9 mouse cellular contexts compared by ENCODE assay signal in genomic region chr4:149958566-149958965, GRCm38 (mm10). TPM values are rescaled to one million over a fixed set of nuclear protein-coding genes. Genes with fewer than 3 reads are reported as not detected.
DNase-seq lines count a peak whose midpoint lies in the region; ATAC-seq and TF ChIP-seq lines count a peak whose summit lies in the region.
"Had no signal": no experiment of that assay in that cellular context is flagged by ENCODE, and none has a peak within 500 bp of the region (broad histone marks: within the 10 kb centered on the region; RNA-seq: fewer than 3 reads in every experiment).

No protein-coding gene starts in this region.

- no peak overlapping the region for H3K4me2 ChIP-seq in stomach, postnatal 0 days (replicated peaks; ENCODE audit: low read depth)
- H3K4me2 ChIP-seq: lung, embryonic 15.5 days had no signal

- H3K27ac ChIP-seq in ES-Bruce4 (ENCODE audit: insufficient read depth, low read length) = no peak overlapping the region
- H3K27ac ChIP-seq in stomach, postnatal 0 days (replicated peaks) = no peak overlapping the region
- H3K27ac ChIP-seq: lung, embryonic 15.5 days had no signal

- peak overlapping the region; percentile 41; the same call in 1 of the 2 replicates for H3K9ac ChIP-seq in ES-Bruce4 (ENCODE audit: low read depth, poor library complexity, severe bottlenecking)
- H3K9ac ChIP-seq in stomach, postnatal 0 days (ENCODE audit: low read length) = no peak overlapping the region
- H3K9ac ChIP-seq: lung, embryonic 15.5 days had no signal

- H3K4me1 ChIP-seq in ES-Bruce4 (ENCODE audit: control insufficient read depth, insufficient read depth, low read length) = peaks cover 1% of the 10 kb centered on the region
- H3K4me1 ChIP-seq in stomach, postnatal 0 days (replicated peaks; ENCODE audit: control insufficient read depth, insufficient read depth) = no peaks in the 10 kb centered on the region; the same call in 1 of the 2 replicates

- H3K36me3 ChIP-seq in ES-Bruce4 (ENCODE audit: control insufficient read depth, insufficient read depth, low read length, poor library complexity, severe bottlenecking) = no peaks in the 10 kb centered on the region
- H3K36me3 ChIP-seq in stomach, postnatal 0 days (ENCODE audit: control insufficient read depth, insufficient read depth, low read length) = no peaks in the 10 kb centered on the region
- H3K36me3 ChIP-seq: lung, embryonic 15.5 days had no signal

- no peak overlapping the region for H3K4me3 ChIP-seq in ES-Bruce4 (ENCODE audit: low read depth, low read length)
- no peak overlapping the region for H3K4me3 ChIP-seq in stomach, postnatal 0 days (ENCODE audit: low read depth, low read length)
- H3K4me3 ChIP-seq: lung, embryonic 15.5 days had no signal

- H3K9me3 ChIP-seq in ES-Bruce4 (replicated peaks; ENCODE audit: control insufficient read depth, insufficient read depth, low read length, poor library complexity, severe bottlenecking) = no peaks in the 10 kb centered on the region
- H3K9me3 ChIP-seq in stomach, postnatal 0 days (ENCODE audit: control insufficient read depth, low read length) = no peaks in the 10 kb centered on the region
- H3K9me3 ChIP-seq: lung, embryonic 15.5 days had no signal

- peak; percentile 69 for DNase-seq in cerebellum, adult 11 months
- DNase-seq in c-Kit-positive CD71-positive TER-119-positive erythroid progenitor cells, embryonic 14.5 days (ENCODE audit: low spot score) = peak; percentile 67
- peak; percentile 66 to 68 for DNase-seq in gastrocnemius, adult 8-10 months (ENCODE audit: low spot score in 2 of 2)
- DNase-seq in layer of hippocampus, postnatal 14 days (ENCODE audit: low spot score in 2 of 2) = peak; percentile 84 to 90
- DNase-seq in stomach, postnatal 0 days (ENCODE audit: low spot score) = peak; percentile 81

- TF ChIP-seq EP300 in ES-Bruce4 (IDR thresholded peaks at IDR 0.05; ENCODE audit: insufficient read depth, low read depth, low read length) = no peak
- TF ChIP-seq EP300 in stomach, postnatal 0 days (optimal IDR thresholded peaks at IDR 0.05) = no peak

- H3K27me3 ChIP-seq in ES-Bruce4 (ENCODE audit: control insufficient read depth, insufficient read depth, low read length, poor library complexity, severe bottlenecking) = no peaks in the 10 kb centered on the region
- H3K27me3 ChIP-seq in stomach, postnatal 0 days (ENCODE audit: control insufficient read depth, insufficient read depth, low read length) = no peaks in the 10 kb centered on the region

- 1% methylated on average over 5 of the region's 5 CpGs for WGBS in stomach, postnatal 0 days

- TF ChIP-seq POLR2A in ES-Bruce4 (IDR thresholded peaks at IDR 0.05; ENCODE audit: insufficient read depth, low read length) = no peak

- TF ChIP-seq CTCF in ES-Bruce4 (IDR thresholded peaks at IDR 0.05; ENCODE audit: low read depth, low read length) = peak; percentile 22
- TF ChIP-seq CTCF in stomach, postnatal 0 days (IDR thresholded peaks at IDR 0.05; ENCODE audit: low read depth) = peak; percentile 99

- no peak for ATAC-seq in cerebellum, adult (ENCODE audit: insufficient number of reproducible peaks, low FRiP score, low TSS enrichment)
- 0 out of 2 replicates have a peak, but pooled peaks have one; percentile 12 for ATAC-seq in megakaryocyte-erythroid progenitor cell, adult 5-6 weeks (replicated peaks; ENCODE audit: low FRiP score, low TSS enrichment, poor library complexity, severe bottlenecking)
- ATAC-seq in stomach, postnatal 0 days (ENCODE audit: low FRiP score, low TSS enrichment) = no peak

RNA-seq across cellular contexts. Expression of gene Spsb1, which starts 3.7 kb away (rescaled TPM):
- polyA plus RNA-seq in ES-Bruce4 (2011; ENCODE audit: insufficient read depth, insufficient read length, low read depth, missing spikeins) = 28.1 and 28.7 TPM in 2 replicates
- 10 to 100 TPM in 1 of 4 experiments, 1 to 10 TPM in 3; 3.6 to 10.5 (median 4.7) TPM for total RNA-seq in gastrocnemius, adult 8-10 months (2022)
- total RNA-seq in layer of hippocampus, postnatal 14 days (2021) = 10 to 100 TPM; 25.3 to 29.1 TPM
- 0.35 TPM in 1 of 2 replicates, not detected in the other for total RNA-seq in megakaryocyte-erythroid progenitor cell, adult 5-6 weeks (2014; fragmentation: Nextera tagmentation)
- not detected in 2 replicates for total RNA-seq in megakaryocyte-erythroid progenitor cell, adult 5-6 weeks (2017)
- polyA plus RNA-seq in stomach, postnatal 0 days (2015; fragmentation: Nextera tagmentation; extraction: Ambion mirVana) = 10.0 and 13.1 TPM in 2 replicates

RNA-seq across cellular contexts. Expression of gene H6pd, which starts 50.3 kb away (rescaled TPM):
- polyA plus RNA-seq in ES-Bruce4 (2011; ENCODE audit: insufficient read depth, insufficient read length, low read depth, missing spikeins) = 13.7 and 15.0 TPM in 2 replicates
- 10 to 100 TPM; 47.5 to 82.4 (median 65.4) TPM for total RNA-seq in gastrocnemius, adult 8-10 months (2022)
- total RNA-seq in layer of hippocampus, postnatal 14 days (2021) = 10 to 100 TPM; 11.5 to 12.2 TPM
- 12.9 and 16.8 TPM in 2 replicates for total RNA-seq in megakaryocyte-erythroid progenitor cell, adult 5-6 weeks (2014; fragmentation: Nextera tagmentation)
- 9.8 and 11.9 TPM in 2 replicates for total RNA-seq in megakaryocyte-erythroid progenitor cell, adult 5-6 weeks (2017)
- polyA plus RNA-seq in stomach, postnatal 0 days (2015; fragmentation: Nextera tagmentation; extraction: Ambion mirVana) = 11.8 and 12.3 TPM in 2 replicates
